Mouse (Mus musculus) gastrocnemius, adult 2 months (tissue): ENCODE data around the gene Dusp3. TPM values are rescaled to one million over a fixed set of nuclear protein-coding genes. Genes with fewer than 3 reads are reported as not detected.
A peak's percentile ranks its signal among the peaks of the same experiment; 100 is the strongest.

Experiments
- DNase-seq: peaks from one replicate; pipeline ENCODE4 v3.0.0; 2022
- H3K27ac ChIP-seq: fragments of 200-600 bp; 2 replicates; pipeline ENCODE4 v1.8.1; 2022; ENCODE audit warnings: mild to moderate bottlenecking
- H3K4me3 ChIP-seq: fragments of 200-600 bp; 2 replicates; pipeline ENCODE4 v1.8.1; 2022; ENCODE audit warnings: mild to moderate bottlenecking, moderate library complexity
- CTCF ChIP-seq: fragments of 200-600 bp; IDR thresholded peaks from 2 replicates; pipeline ENCODE4 v1.8.1; 2022; ENCODE audit warnings: antibody characterized with exemption, mild to moderate bottlenecking, moderate library complexity
- intact Hi-C: fragments of 180-260 bp; cut with DNase I; formaldehyde crosslinking; loops from one replicate; pipeline ENCODE4 v1.15.1; 2025
- total RNA-seq, 2 experiments: library from RNA; stranded (reverse); gene quantifications; 2 replicates each; pipeline ENCODE4 v1.2.3; 2021

The Dusp3 gene
- total RNA-seq, 2 experiments from 2014 or later: 123 to 129 TPM

DNA sequence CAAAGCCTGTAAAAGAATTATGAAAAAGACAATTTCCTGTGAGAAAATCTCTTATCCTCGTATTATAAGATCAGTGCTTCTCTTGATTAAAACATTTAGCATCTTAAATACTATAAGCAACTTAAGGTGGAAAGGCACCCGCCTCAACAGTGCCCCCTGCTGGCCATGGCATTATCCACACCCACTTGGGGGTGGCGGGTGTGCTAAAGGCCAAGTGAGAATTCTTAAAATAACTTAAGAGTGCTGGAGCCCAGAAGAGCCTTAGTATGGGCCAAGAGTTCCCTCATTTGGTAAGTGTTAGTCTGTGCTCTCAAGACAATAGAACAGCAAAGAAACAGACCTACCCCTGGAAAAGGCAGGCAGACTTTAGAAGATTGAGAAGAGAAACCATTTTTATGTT is 15.4 kb downstream of the Dusp3 start:
- no peak overlapping the region for H3K4me3 ChIP-seq
- peak overlapping the region; percentile 43 for H3K27ac ChIP-seq
- peak; percentile 74 for DNase-seq
- intact Hi-C loops: loop anchor here (10.0 kb wide), 1 partner anchor 157 kb away; no protein-coding TSS in a partner anchor
- TF ChIP-seq CTCF: peak; percentile 98

DNA sequence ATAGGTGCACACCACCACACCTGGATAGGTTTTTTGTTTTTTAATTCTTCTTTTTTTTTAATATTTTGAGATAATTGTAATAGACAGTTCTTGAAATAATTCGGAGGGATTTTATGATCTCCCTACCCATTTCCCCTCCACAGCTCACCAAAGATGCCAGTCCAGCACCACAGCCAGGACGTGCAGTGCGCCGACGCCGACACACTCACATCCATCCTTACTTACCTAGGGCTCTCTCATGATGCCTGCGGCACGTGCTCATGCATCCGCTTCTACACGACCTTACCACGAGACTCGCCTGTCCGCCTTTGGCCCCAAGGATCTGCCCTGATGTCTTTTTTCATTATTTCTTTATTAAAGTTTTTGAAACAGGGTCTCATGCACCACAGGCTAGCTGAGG is 17.0 kb downstream of the Dusp3 start:
- DNase-seq: no peak
- no peak for TF ChIP-seq CTCF
- intact Hi-C loops: loop anchor here (10.0 kb wide), 1 partner anchor 155 kb away; no protein-coding TSS in a partner anchor
- no peak overlapping the region for H3K4me3 ChIP-seq
- no peak overlapping the region for H3K27ac ChIP-seq

DNA sequence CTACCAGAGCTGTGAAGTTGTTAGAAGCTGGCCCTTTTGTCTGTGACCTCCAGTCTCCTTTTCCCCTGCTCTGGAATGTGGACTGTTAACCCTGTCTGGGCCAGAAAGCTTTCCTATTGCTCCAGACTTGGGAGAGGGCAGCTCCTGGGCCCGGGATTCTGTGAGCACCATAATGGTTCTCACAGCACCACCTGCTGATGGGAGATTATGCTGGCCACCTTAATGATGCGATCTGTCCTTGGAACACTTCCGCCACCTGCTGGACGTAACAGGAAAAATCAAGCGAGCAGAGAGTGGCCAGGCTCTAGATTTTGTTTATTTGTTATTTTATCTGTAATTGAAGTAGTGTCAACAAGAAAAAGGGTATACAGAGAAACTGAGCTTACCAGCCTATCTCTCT is 18.0 kb downstream of the Dusp3 start:
- TF ChIP-seq CTCF: no peak; the same call in 1 of the 2 replicates
- Histone ChIP-seq H3K4me3 (no peak overlapping the region), H3K27ac (no peak overlapping the region)
- intact Hi-C loops: loop anchor here (1.0 kb wide), 1 partner anchor 49 kb away; no protein-coding TSS in a partner anchor
- peak; percentile 82 for DNase-seq

GRCm38 (mm10) chr11:101968311-101968710 is 18.5 kb downstream of the Dusp3 start:
- H3K27ac ChIP-seq: no peak overlapping the region
- TF ChIP-seq CTCF: no peak
- no peak for DNase-seq
- no peak overlapping the region for H3K4me3 ChIP-seq
- intact Hi-C loops: loop anchor here (1.0 kb wide), 1 partner anchor 49 kb away; no protein-coding TSS in a partner anchor

DNA sequence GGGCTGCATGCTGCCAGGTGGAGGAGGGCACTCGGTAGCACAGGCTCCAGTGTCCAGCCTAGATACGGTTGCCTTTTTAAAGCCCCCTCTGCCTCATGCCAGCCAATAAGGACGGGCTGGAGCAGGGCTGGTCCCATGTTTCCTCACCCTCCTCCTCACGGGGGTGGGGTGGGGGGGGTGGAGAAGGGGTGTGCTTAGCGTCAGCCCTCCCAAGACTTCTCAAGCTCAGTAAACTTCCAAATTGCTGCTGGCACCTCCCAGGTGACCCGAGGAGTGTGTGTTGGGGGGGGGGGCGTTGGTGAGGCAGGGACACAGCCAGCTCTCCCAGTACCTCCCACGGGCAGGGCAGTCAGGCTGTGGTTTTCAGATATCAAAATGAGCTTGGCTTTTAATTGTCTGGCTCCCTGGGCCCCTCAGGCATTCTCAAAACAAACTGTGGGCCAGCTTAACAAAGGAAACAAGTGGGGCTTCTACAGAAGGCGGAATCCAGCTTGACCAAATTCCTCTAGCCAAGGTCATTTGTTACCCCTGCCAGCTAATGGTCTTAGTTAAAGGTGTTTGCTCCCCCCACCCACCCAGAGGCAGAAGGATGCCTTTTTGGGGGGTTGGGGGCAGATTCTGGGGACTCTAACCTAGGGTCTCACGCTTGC is 19.7 kb downstream of the Dusp3 start, which contains the start of gene Sost:
Gene Sost (minus strand): TSS at position 51 of the 650 bp plus-strand sequence.
- H3K4me3 ChIP-seq: no peak within 1 kb of the TSS
- DNase-seq: no peak
- no peak for TF ChIP-seq CTCF
- intact Hi-C loops: no loop called here
- H3K27ac ChIP-seq: no peak within 1 kb of the TSS

DNA sequence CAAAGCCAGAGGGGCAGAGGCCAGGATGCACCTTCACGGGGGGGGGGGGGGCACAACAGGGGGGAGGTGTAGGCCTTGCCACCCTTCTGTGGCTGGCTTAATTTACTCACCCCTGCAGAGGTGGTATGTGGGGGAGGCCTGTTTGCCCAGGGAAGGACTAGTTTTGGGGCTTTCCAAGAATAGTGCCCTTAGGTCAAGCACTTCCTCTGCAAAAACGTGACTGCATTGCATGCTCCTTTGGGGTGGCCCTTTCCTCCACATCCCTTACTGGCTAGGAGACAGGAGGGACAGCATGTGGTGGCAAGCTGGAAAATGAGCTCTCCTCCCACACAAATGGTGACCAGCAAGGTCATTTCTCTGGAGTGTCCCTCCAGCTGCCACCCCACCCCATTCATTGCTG is 21.3 kb downstream of the Dusp3 start:
- no peak overlapping the region for H3K27ac ChIP-seq
- intact Hi-C loops: no loop called here
- no peak for TF ChIP-seq CTCF
- H3K4me3 ChIP-seq: no peak overlapping the region
- DNase-seq: no peak

GRCm38 (mm10) chr11:101964647-101965046 is 22.2 kb downstream of the Dusp3 start:
- DNase-seq: no peak
- H3K27ac ChIP-seq: no peak overlapping the region
- TF ChIP-seq CTCF: no peak
- intact Hi-C loops: no loop called here
- H3K4me3 ChIP-seq: no peak overlapping the region

DNA sequence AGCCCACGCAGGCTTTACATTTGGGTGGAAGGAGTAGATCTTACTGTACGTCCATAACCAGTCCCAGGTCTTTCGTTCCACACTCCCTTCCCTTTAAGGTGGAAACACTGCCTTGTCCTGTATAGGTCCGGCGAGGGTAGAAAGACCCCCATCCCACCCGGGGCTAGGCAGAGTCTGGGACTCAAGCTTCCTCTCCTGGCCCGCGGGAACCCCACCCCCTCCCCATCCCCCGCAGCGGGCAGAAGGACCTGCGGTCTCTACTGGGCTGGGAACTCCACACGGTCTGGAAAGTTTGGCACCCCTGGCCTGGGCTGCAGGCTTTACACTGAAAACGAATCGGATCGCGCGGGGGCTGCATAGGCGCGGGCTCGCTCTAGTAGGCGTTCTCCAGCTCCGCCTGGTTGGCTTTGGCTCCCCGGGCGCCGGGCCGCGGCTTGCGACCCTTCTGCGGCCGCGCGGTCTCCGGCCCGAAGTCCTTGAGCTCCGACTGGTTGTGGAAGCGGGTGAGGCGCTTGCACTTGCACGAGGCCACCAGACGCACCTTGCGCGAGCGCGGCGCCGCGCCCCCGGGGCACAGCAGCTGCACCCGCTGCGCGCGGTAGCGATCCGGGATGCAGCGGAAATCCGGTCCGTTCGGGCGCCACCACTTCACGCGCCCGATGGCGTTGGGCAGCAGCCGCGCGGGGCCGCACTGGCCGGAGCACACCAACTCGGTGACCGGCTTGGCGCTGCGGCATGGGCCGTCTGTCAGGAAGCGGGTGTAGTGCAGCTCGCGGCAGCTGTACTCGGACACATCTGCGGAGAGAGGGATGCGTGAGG is 23.1 kb downstream of the Dusp3 start:
- DNase-seq: peak; percentile 47
- H3K4me3 ChIP-seq: peak overlapping the region; percentile 74
- H3K27ac ChIP-seq: peak overlapping the region; percentile 24; the same call in 1 of the 2 replicates
- intact Hi-C loops: no loop called here
- no peak for TF ChIP-seq CTCF

- no peak for DNase-seq
- Histone ChIP-seq H3K27ac (no peak overlapping the region), H3K4me3 (peak overlapping the region; percentile 74)
- intact Hi-C loops: no loop called here
- no peak for TF ChIP-seq CTCF
Measured at GRCm38 (mm10) chr11:101963043-101963442, 23.8 kb downstream of the Dusp3 start.

GRCm38 (mm10) chr11:101957476-101957875 is 29.3 kb downstream of the Dusp3 start:
- DNase-seq: no peak
- intact Hi-C loops: no loop called here
- no peak overlapping the region for H3K27ac ChIP-seq
- H3K4me3 ChIP-seq: no peak overlapping the region
- no peak for TF ChIP-seq CTCF

DNA sequence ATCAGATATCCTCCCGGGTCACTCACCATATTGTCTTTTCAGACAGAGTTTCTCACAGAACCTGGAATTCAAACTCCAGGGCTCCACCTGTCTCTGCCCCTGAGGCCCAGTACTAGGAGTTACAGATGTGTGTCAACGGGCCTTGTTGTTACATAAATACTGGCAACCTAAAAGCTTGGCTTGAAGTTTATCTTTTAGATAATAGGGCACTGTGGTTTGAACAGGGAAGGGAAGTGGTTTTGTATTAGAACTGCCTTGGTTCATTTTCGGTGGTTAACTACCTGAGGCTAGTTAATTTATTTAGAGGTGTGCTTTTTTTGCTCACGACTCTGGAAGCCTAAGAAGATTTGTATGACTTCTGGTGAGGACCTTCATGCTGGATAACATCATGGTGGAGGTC is 33.4 kb downstream of the Dusp3 start:
- intact Hi-C loops: no loop called here
- no peak for TF ChIP-seq CTCF
- Histone ChIP-seq H3K4me3 (no peak overlapping the region; the same call in 1 of the 2 replicates), H3K27ac (peak overlapping the region; percentile 40; the same call in 1 of the 2 replicates)
- no peak for DNase-seq

DNA sequence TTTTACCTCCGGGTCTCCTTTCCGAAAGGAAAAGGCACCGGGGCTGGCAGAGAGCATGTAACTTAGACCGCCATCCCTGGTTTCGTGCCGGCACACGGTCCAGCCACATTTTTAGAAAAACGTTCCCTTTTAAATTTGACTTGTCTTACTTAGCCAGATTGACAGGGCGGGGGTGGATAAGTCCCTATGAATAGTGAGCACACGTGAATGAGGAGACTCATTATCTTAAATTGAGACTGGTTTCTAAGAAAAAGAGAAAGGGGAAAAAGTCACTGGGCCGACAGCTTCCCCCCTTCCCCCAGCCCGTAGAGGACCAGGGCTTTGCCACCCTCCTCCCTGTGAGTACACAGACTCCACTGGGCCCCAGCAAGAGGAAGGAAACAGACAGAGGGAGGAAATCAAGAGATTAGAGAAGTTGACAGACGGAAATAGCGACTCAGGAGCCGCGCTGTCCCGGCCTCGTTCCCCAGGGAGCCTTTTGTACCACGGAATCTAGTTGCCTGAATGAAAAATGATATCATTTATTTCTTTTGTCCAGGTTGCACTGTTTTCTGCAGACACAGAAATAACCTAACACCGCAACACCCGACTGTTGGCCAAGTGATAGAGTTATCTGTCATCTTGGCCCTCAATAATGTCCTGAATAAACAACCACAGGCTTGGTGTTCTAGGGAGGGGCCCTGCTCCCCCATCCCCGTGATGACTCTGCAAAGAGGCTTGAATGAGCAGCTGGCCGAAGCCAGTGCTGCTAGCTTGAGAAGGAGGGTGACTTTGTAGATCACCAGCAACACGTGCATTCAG is 34.1 kb downstream of the Dusp3 start:
- peak overlapping the region; percentile 33 for H3K4me3 ChIP-seq
- peak overlapping the region; percentile 40; the same call in 1 of the 2 replicates for H3K27ac ChIP-seq
- intact Hi-C loops: no loop called here
- peak; percentile 39 for DNase-seq
- no peak for TF ChIP-seq CTCF
